Mouse (Mus musculus): Measurements from ENCODE around the gene Ak4.

- no peak for TF ChIP-seq POLR2A (IDR thresholded peaks at IDR 0.05; ENCODE audit: extremely low read depth, insufficient read depth, low read length)
- TF ChIP-seq CTCF (IDR thresholded peaks at IDR 0.05; ENCODE audit: low read depth, low read length), result no peak
These were observed 96.8 kb downstream of the Ak4 start for GRCm38 (mm10) chr4:101515853-101516252.
